ENCODE assay signal across 7 mouse cellular contexts in the genomic region with DNA sequence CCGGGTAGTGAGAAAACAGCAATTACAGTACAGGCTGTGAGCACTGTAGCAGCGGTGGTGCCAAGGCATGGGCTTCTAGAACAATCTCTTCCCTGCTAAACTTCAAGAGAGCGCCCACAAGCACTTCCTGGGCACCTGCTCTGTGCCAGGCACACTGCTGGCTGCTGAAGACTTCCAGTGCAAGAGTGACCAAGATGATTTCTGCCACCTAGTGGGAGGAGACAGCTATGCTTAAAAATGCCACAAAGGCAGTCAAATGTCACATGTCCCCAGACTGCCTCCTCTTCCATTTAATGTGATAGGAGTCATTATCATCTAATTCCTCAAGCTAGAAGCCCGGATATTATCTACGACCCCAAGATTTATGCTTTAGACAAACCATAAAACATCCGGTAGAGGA.
DNase-seq lines count a peak whose midpoint lies in the region; ATAC-seq lines count a peak whose summit lies in the region.

No protein-coding gene starts in this region.

- H3K27me3 ChIP-seq in kidney, embryonic 16.5 days (ENCODE audit: insufficient read depth, low read length) = peaks cover 29% of the 10 kb centered on the region

- peak; percentile 7 to 17 for DNase-seq in left cerebral cortex, adult 18-20 months (ENCODE audit: low spot score in 2 of 2)
- DNase-seq in left cerebral cortex, postnatal 10 days (ENCODE audit: extremely low spot score in 1 of 2, low spot score in 2 of 2) = no peak
- peak; percentile 48 for DNase-seq in NIH3T3 (ENCODE audit: low read depth)
- DNase-seq in c-Kit-positive CD71-positive TER-119-positive erythroid progenitor cells, embryonic 14.5 days (ENCODE audit: low spot score) = peak; percentile 43
- DNase-seq in thymus, postnatal 36 days = peak; percentile 46 to 61

- no peak overlapping the region for H3K27ac ChIP-seq in kidney, embryonic 16.5 days (ENCODE audit: low read length)

- intact Hi-C loops in left cerebral cortex, postnatal 10 days (cut with DNase I) = no loop called here

- no peak overlapping the region for H3K9ac ChIP-seq in kidney, embryonic 16.5 days (replicated peaks; ENCODE audit: low read length)

- no peaks in the 10 kb centered on the region for H3K9me3 ChIP-seq in kidney, embryonic 16.5 days (ENCODE audit: low read length)

- H3K4me1 ChIP-seq in kidney, embryonic 16.5 days (ENCODE audit: insufficient read depth, low read length) = no peaks in the 10 kb centered on the region

- 39% methylated on average over 6 of the region's 6 CpGs for WGBS in kidney, embryonic 16.5 days

- ATAC-seq in kidney, embryonic 16.5 days (ENCODE audit: low FRiP score, low TSS enrichment) = 0 out of 2 replicates have a peak, but pooled peaks have one; percentile 24
- ATAC-seq in megakaryocyte progenitor cell, adult 5-6 weeks (replicated peaks; ENCODE audit: poor library complexity) = peak; percentile 90

- no peaks in the 10 kb centered on the region for H3K36me3 ChIP-seq in kidney, embryonic 16.5 days (ENCODE audit: insufficient read depth, low read length)

- no peak overlapping the region for H3K4me3 ChIP-seq in kidney, embryonic 16.5 days (ENCODE audit: low read length)

- no peak overlapping the region for H3K4me2 ChIP-seq in kidney, embryonic 16.5 days (replicated peaks; ENCODE audit: low read depth, low read length)

Comparison
In these comparisons a context has a peak if more than half of its experiments do, and no peak if none do; other contexts are left out.
1. DNase-seq: peak in left cerebral cortex, adult 18-20 months (2 of 2), NIH3T3 (single experiment), c-Kit-positive CD71-positive TER-119-positive erythroid progenitor cells, embryonic 14.5 days (single experiment) and thymus, postnatal 36 days (2 of 2); none in left cerebral cortex, postnatal 10 days (0 of 2).